Mouse (Mus musculus) cortical plate, adult 2 months (tissue): ENCODE results near the gene Prr18. TPM values are rescaled to one million over a fixed set of nuclear protein-coding genes. Genes with fewer than 3 reads are reported as not detected.
"Not testable (repeated sequence)": the region's sequence is repeated elsewhere in the genome, so short reads cannot be mapped to it uniquely, and the experiment has no call there.

Experiments used
- H3K27ac ChIP-seq: fragments of 200-500 bp; 2 replicates; pipeline ENCODE4 v1.5.1; 2012; ENCODE audit warnings: low read length, control low read depth, inconsistent platforms; ENCODE audit not compliant: insufficient read depth
- H3K4me1 ChIP-seq: fragments of 200-500 bp; 2 replicates; pipeline ENCODE4 v1.6.1; 2011; ENCODE audit warnings: low read length; ENCODE audit not compliant: control insufficient read depth, insufficient read depth
- H3K4me3 ChIP-seq: fragments of 200-500 bp; 2 replicates; pipeline ENCODE4 v1.5.1; 2011; ENCODE audit warnings: mild to moderate bottlenecking, low read length, control low read depth; ENCODE audit not compliant: insufficient read depth
- CTCF ChIP-seq: fragments of 200-500 bp; IDR thresholded peaks from 2 replicates; pipeline ENCODE4 v1.5.1; 2011; ENCODE audit warnings: mild to moderate bottlenecking, control low read depth, low read length; ENCODE audit not compliant: insufficient read depth; ENCODE audit errors: extremely low read depth
- POLR2A ChIP-seq: fragments of 200-500 bp; IDR thresholded peaks from 2 replicates; pipeline ENCODE4 v1.6.1; 2011; ENCODE audit warnings: mild to moderate bottlenecking, low read length, control low read depth; ENCODE audit not compliant: insufficient read depth; ENCODE audit errors: extremely low read depth
- polyA plus RNA-seq: library from polyadenylated mRNA; depleted of rRNA; stranded (reverse); fragments of >200 nt; gene quantifications from 2 replicates; pipeline ENCODE4 v1.2.3, GENCODE M21; 2012

Prr18 gene
- polyA plus RNA-seq, 1 experiment = 40.8 TPM

GRCm38 (mm10) chr17:8305801-8306200, 31.5 kb upstream of the Prr18 start:
- no peaks in the 10 kb centered on the region; the same call in 1 of the 2 replicates for H3K4me1 ChIP-seq
- no peak for TF ChIP-seq POLR2A
- 0 out of 2 replicates have a peak, but pooled peaks have one; percentile 9 for TF ChIP-seq CTCF
- H3K4me3 ChIP-seq = no peak overlapping the region
- no peak overlapping the region for H3K27ac ChIP-seq

- TF ChIP-seq POLR2A (peak; percentile 96), CTCF (no peak)
- Histone ChIP-seq H3K4me1 (peaks cover 10% of the 10 kb centered on the region), H3K27ac (peak within 1 kb of the TSS; percentile 61), H3K4me3 (peak within 1 kb of the TSS; percentile 57)
Observed at GRCm38 (mm10) chr17:8310838-8311614, 26.2 kb upstream of the Prr18 start, which contains the start of gene Sft2d1. TSS of gene Sft2d1 (plus strand) at chr17:8311102.

GRCm38 (mm10) chr17:8311751-8312150, 25.5 kb upstream of the Prr18 start:
- H3K4me3 ChIP-seq = peak overlapping the region; percentile 57
- H3K4me1 ChIP-seq = peaks cover 10% of the 10 kb centered on the region
- H3K27ac ChIP-seq = no peak overlapping the region
- no peak for TF ChIP-seq POLR2A
- no peak for TF ChIP-seq CTCF

GRCm38 (mm10) chr17:8313976-8314375, 23.3 kb upstream of the Prr18 start:
- TF ChIP-seq CTCF (no peak), POLR2A (no peak)
- no peak overlapping the region for H3K4me3 ChIP-seq
- H3K27ac ChIP-seq = no peak overlapping the region
- H3K4me1 ChIP-seq = peaks cover 10% of the 10 kb centered on the region; the same call in 1 of the 2 replicates

GRCm38 (mm10) chr17:8316251-8316650, 21.0 kb upstream of the Prr18 start:
- Histone ChIP-seq H3K4me1 (peaks cover 10% of the 10 kb centered on the region; the same call in 1 of the 2 replicates), H3K27ac (no peak overlapping the region), H3K4me3 (no peak overlapping the region)
- TF ChIP-seq CTCF (peak; percentile 72), POLR2A (no peak)

GRCm38 (mm10) chr17:8326877-8327276, 10.4 kb upstream of the Prr18 start:
- not testable (repeated sequence) for H3K27ac ChIP-seq, H3K4me3 ChIP-seq, H3K4me1 ChIP-seq

GRCm38 (mm10) chr17:8328511-8329174, 8.6 kb upstream of the Prr18 start:
- TF ChIP-seq CTCF (peak; percentile 26; the same call in 1 of the 2 replicates), POLR2A (no peak)
- Histone ChIP-seq H3K27ac (no peak overlapping the region), H3K4me1 (no peaks in the 10 kb centered on the region), H3K4me3 (no peak overlapping the region)

- no peaks in the 10 kb centered on the region for H3K4me1 ChIP-seq
- no peak overlapping the region for H3K27ac ChIP-seq
- no peak overlapping the region for H3K4me3 ChIP-seq
- TF ChIP-seq POLR2A (no peak), CTCF (no peak)
Observed at GRCm38 (mm10) chr17:8330602-8331001, 6.7 kb upstream of the Prr18 start.

- TF ChIP-seq POLR2A (no peak), CTCF (no peak)
- peaks cover 5% of the 10 kb centered on the region for H3K4me1 ChIP-seq
- no peak overlapping the region for H3K27ac ChIP-seq
- peak overlapping the region; percentile 47; the same call in 1 of the 2 replicates for H3K4me3 ChIP-seq
Observed at GRCm38 (mm10) chr17:8339666-8340374, 2.6 kb downstream of the Prr18 start.
